Mouse (Mus musculus) hindbrain, embryonic 16.5 days (tissue): Measurements from ENCODE around the gene Npnt. TPM values are rescaled to one million over a fixed set of nuclear protein-coding genes. Genes with fewer than 3 reads are reported as not detected.

Source experiments
- ATAC-seq: fragments of 200-750 bp; cut with Nextera tagmentation; 2 replicates; pipeline ENCODE4 v1.8.0; 2017; ENCODE audit warnings: moderate TSS enrichment, moderate library complexity
- H3K27ac ChIP-seq: fragments of 300-500 bp; sonication (generic); 2 replicates; pipeline ENCODE4 v1.5.1; 2014; ENCODE audit warnings: low read depth, mild to moderate bottlenecking, control low read depth, low read length, moderate library complexity
- H3K27me3 ChIP-seq: fragments of 300-500 bp; sonication (generic); replicated peaks from 2 replicates; pipeline ENCODE4 v1.6.1; 2014; ENCODE audit warnings: low read length; ENCODE audit not compliant: control insufficient read depth, insufficient read depth
- H3K36me3 ChIP-seq: fragments of 300-500 bp; sonication (generic); 2 replicates; pipeline ENCODE4 v1.6.1; 2014; ENCODE audit warnings: mild to moderate bottlenecking, low read length, moderate library complexity, mixed read lengths; ENCODE audit not compliant: control insufficient read depth, insufficient read depth
- H3K4me1 ChIP-seq: fragments of 300-500 bp; sonication (generic); 2 replicates; pipeline ENCODE4 v1.6.1; 2014; ENCODE audit warnings: low read depth, low read length; ENCODE audit not compliant: control insufficient read depth, insufficient read depth
- H3K4me2 ChIP-seq: fragments of 300-500 bp; sonication (generic); 2 replicates; pipeline ENCODE4 v1.6.1; 2014; ENCODE audit warnings: mild to moderate bottlenecking, low read length, control low read depth, moderate library complexity
- H3K4me3 ChIP-seq: fragments of 300-500 bp; sonication (generic); 2 replicates; pipeline ENCODE4 v1.5.1; 2014; ENCODE audit warnings: mild to moderate bottlenecking, low read length, control low read depth, moderate library complexity
- H3K9ac ChIP-seq: fragments of 300-500 bp; sonication (generic); 2 replicates; pipeline ENCODE4 v1.6.1; 2014; ENCODE audit warnings: low read depth, mild to moderate bottlenecking, control low read depth, low read length, moderate library complexity
- H3K9me3 ChIP-seq: fragments of 300-500 bp; sonication (generic); 2 replicates; pipeline ENCODE4 v1.6.1; 2014; ENCODE audit warnings: mild to moderate bottlenecking, low read length, moderate library complexity; ENCODE audit not compliant: control insufficient read depth
- WGBS: fragments of 180-500 bp; shearing (Covaris S2); extraction: QIAGEN DNeasy Blood & Tissue Kit; methylation state at CpG from one replicate; pipeline ENCODE4 v1.1.7; 2014; 5-methylcytosine and 5-hydroxymethylcytosine counted together
- polyA plus RNA-seq: library from polyadenylated mRNA; unstranded; fragments of >200 nt; fragmentation: Nextera tagmentation; extraction: Ambion mirVana; gene quantifications from 2 replicates; pipeline ENCODE4 v1.2.1, GENCODE M21; 2015

The Npnt gene
- polyA plus RNA-seq, 1 experiment from 2014 or later = 23.8 TPM

DNA sequence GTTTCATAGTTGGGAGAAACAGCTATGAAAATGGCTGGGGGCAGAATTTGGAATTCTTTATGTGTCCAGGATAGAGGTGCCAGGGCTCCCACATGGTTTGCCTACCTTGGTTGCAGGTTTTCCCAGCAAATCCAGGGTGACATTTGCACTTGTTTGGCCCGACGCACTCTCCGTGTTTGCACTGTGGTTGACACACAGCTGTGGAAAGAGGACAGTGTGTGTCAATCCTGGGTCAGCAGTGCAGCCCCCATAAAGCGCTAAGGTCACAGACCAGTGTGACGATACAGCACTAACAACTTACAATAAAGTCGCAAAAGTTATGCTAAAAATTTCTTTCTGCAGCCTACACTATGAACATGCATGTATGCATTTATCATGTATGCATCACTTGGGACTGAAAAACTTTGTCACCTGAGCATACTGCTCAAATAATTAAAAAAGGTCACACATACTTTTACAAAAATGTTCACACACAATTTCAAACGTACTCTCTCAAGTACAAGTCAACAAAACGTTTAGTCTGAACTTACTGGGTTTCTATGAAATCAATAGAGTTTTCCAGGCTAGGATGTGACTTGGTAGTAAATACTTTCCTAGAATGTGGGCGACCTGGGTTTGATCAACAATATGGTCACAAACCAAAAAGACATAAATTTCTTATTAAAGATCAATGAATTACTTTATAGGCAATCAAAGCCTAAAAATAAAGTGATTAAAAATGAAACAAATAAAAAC lies 32.6 kb downstream of the Npnt start:
- no peak overlapping the region for H3K27ac ChIP-seq
- no peaks in the 10 kb centered on the region for H3K4me1 ChIP-seq
- no peak overlapping the region for H3K4me2 ChIP-seq
- no peak overlapping the region for H3K9ac ChIP-seq
- no peak overlapping the region for H3K4me3 ChIP-seq
- no peak for ATAC-seq
- no peaks in the 10 kb centered on the region for H3K27me3 ChIP-seq
- no peaks in the 10 kb centered on the region for H3K9me3 ChIP-seq
- 94% methylated on average over 9 of the region's 9 CpGs for WGBS
- no peaks in the 10 kb centered on the region for H3K36me3 ChIP-seq

DNA sequence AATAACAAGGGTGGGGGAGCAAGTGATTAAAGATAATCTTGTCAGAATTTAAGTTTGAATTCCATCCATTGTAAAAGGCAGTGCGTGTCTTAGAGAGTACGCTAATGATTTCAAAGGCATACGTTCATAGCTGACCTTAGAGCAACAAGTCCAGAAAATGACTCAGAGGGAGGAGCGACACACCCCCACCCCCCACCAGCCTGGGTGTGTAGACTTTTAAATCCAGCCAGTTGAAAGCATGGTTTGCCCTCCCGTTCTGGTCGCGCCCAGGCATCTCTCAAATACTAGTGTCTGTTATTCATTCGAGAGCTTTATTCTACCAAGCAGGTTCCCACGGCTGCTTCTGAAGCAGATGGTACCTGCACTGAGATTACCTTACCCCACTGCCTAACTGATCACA lies 34.4 kb downstream of the Npnt start:
- 82% methylated on average over 9 of the region's 9 CpGs for WGBS
- Histone ChIP-seq H3K4me3 (no peak overlapping the region), H3K27ac (no peak overlapping the region), H3K9ac (no peak overlapping the region), H3K36me3 (no peaks in the 10 kb centered on the region), H3K9me3 (no peaks in the 10 kb centered on the region), H3K4me2 (no peak overlapping the region), H3K4me1 (no peaks in the 10 kb centered on the region), H3K27me3 (no peaks in the 10 kb centered on the region)
- ATAC-seq = no peak

DNA sequence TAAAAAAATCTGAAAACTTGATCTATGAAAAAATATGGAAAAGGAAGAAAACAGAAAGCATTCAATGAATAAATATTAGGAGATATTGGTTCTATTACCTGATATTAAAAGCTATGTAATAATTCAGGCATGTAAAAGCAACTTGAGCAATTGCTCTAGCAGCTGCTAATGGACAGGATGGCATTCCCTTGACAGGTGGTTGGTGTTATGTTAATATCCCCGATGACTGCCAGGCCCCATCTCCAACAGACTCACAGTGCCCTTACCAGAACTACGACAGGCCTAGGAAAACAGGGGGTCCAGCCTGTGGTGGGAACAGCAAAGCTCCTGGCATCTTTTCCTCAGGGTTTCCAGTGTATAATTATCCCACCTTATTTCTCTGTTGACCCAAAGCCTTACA lies 37.7 kb downstream of the Npnt start:
- Histone ChIP-seq H3K9ac (no peak overlapping the region), H3K27ac (no peak overlapping the region), H3K4me3 (no peak overlapping the region), H3K36me3 (no peaks in the 10 kb centered on the region), H3K4me1 (no peaks in the 10 kb centered on the region), H3K27me3 (no peaks in the 10 kb centered on the region), H3K4me2 (no peak overlapping the region), H3K9me3 (no peaks in the 10 kb centered on the region)
- ATAC-seq = no peak
- 77% methylated on average over 2 of the region's 2 CpGs for WGBS

DNA sequence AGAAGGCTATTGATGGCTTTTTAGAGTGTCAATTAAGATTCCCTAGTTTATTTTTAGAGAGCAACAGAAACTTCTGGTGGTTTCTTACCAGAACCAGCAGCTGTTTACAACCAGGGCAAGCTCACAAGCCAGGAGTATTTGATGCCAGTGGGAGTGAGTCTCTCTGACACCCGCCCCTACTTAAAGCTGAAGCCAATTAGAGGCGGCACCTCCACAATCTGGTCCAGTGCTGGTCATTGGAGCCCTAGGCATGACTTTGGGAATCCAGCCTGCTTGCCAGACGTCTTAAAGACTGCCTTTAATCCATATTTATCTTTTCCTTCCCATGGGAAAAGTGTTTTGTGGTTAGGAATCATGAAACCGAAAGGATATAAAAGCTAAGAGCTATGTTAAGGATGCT lies 38.4 kb downstream of the Npnt start:
- Histone ChIP-seq H3K27ac (no peak overlapping the region), H3K9me3 (no peaks in the 10 kb centered on the region), H3K4me2 (no peak overlapping the region), H3K9ac (no peak overlapping the region), H3K36me3 (no peaks in the 10 kb centered on the region), H3K27me3 (no peaks in the 10 kb centered on the region), H3K4me3 (no peak overlapping the region), H3K4me1 (no peaks in the 10 kb centered on the region)
- no peak for ATAC-seq
- 57% methylated on average over 4 of the region's 4 CpGs for WGBS

DNA sequence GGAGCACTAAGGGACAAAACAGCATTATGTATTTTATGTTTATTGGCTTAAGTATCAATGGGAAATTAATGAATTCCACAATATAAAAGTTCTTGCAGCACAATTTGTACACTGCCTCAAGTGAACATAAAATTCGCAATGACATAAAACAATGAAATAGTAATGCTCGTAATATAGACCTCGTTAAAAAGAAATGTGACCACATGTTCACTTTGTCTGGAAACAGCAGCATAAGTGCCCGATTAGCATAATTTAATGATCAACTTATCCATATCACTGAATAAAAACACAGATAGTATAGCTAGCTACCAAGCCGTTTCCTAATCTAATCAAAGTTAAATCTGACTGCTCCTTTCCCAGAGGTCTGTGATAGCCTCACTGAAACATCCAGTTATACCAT lies 39.4 kb downstream of the Npnt start:
- H3K9me3 ChIP-seq = no peaks in the 10 kb centered on the region
- no peak overlapping the region for H3K27ac ChIP-seq
- H3K27me3 ChIP-seq = no peaks in the 10 kb centered on the region
- H3K36me3 ChIP-seq = no peaks in the 10 kb centered on the region
- no peak overlapping the region for H3K4me2 ChIP-seq
- H3K9ac ChIP-seq = no peak overlapping the region
- WGBS = 61% methylated on average over 5 of the region's 5 CpGs
- H3K4me3 ChIP-seq = no peak overlapping the region
- no peaks in the 10 kb centered on the region for H3K4me1 ChIP-seq
- ATAC-seq = no peak

DNA sequence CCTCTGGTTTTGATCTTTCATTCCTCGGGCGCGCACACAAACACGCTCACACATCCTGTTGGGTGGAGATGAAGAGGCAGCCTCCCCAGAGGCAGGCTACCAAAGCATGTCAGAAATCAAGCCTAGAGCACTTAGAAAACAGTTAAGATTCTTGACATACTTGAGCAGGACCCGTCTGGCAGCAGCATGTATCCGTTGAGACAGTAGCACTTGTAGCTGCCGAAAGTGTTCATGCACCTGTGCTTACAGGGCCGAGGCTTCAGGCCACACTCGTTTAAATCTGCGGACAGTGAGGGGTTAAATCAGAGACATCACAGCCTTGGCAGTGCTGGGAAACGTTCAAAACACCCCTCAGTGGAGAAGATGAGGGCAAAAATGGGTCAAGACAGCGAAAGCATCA lies 40.4 kb downstream of the Npnt start:
- no peak overlapping the region for H3K4me3 ChIP-seq
- no peak overlapping the region for H3K9ac ChIP-seq
- no peak for ATAC-seq
- no peaks in the 10 kb centered on the region for H3K27me3 ChIP-seq
- H3K9me3 ChIP-seq = no peaks in the 10 kb centered on the region
- H3K27ac ChIP-seq = no peak overlapping the region
- WGBS = 66% methylated on average over 12 of the region's 12 CpGs
- H3K4me2 ChIP-seq = no peak overlapping the region
- no peaks in the 10 kb centered on the region for H3K4me1 ChIP-seq
- H3K36me3 ChIP-seq = no peaks in the 10 kb centered on the region

DNA sequence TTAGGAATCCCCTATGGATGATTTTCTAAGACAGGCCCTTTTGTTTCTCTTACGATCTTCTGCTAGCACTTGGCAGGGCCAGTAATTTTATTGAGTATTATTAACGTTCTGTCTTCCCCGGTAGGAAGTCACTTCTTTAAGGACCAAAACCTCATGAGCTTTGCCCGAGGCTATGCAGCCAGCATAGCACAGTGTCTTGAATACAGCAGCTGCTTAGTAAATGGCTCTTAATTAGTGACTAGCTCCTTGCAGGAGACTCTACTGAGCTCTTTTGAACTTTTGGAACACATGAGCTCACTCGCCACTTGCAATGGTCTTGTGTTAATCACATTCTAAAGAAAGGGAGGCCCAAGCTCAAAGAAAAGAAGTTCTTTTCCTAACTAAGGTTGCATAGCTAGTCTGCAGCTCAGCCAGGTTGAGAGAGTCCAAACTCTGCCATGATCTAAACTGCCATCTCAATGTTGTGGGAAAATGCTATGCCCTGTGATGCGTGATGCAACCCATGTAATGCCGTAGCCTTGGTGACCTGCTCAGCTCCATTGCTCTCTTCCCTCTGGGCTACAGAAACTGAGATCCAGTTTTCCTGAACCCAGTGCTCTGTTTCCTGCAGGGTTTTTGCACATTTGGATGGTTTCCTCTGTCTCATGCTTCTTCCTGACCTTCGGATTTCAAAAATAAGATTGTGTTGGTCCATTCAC lies 42.4 kb downstream of the Npnt start:
- no peak overlapping the region for H3K9ac ChIP-seq
- no peak overlapping the region for H3K4me3 ChIP-seq
- H3K9me3 ChIP-seq = no peaks in the 10 kb centered on the region
- WGBS = 80% methylated on average over 8 of the region's 8 CpGs
- H3K4me2 ChIP-seq = no peak overlapping the region
- no peaks in the 10 kb centered on the region for H3K36me3 ChIP-seq
- H3K4me1 ChIP-seq = no peaks in the 10 kb centered on the region
- H3K27ac ChIP-seq = no peak overlapping the region
- no peak for ATAC-seq
- no peaks in the 10 kb centered on the region for H3K27me3 ChIP-seq

DNA sequence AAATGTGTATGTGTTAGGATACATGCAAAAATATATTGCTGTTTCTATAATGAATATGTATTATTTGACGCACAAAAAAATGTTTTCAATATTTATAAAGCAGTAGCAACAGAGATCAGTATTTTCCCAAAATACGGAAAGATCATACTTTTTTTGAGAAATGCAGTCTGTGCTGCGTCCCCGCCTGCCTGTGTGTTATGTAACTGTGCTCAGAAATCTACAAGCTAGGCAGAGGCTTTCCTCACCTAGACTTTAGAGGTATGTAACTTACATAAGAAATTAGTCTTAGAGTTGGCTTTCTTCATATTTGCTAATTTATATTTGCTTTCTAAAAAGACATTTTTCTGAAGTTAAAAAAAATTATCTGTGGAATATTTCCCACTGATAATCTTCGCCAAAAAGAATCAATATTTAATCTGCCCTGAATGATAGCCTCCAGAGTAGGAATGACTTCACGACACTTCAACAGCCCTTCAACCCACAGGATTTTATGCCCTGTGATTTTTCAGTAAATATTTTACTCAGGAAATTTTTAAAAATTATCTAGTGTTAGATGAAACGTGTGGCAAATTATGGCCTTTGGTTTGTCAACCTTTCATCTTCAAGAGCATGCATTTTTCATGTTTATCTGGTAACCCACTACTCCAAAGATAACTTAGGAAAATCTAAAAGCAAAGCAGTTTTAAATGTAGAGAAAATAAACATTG lies 44.7 kb downstream of the Npnt start:
- Histone ChIP-seq H3K9me3 (no peaks in the 10 kb centered on the region), H3K9ac (no peak overlapping the region), H3K4me2 (no peak overlapping the region), H3K27me3 (no peaks in the 10 kb centered on the region), H3K4me1 (no peaks in the 10 kb centered on the region), H3K27ac (no peak overlapping the region), H3K36me3 (no peaks in the 10 kb centered on the region), H3K4me3 (no peak overlapping the region)
- no peak for ATAC-seq
- 91% methylated on average over 7 of the region's 7 CpGs for WGBS

DNA sequence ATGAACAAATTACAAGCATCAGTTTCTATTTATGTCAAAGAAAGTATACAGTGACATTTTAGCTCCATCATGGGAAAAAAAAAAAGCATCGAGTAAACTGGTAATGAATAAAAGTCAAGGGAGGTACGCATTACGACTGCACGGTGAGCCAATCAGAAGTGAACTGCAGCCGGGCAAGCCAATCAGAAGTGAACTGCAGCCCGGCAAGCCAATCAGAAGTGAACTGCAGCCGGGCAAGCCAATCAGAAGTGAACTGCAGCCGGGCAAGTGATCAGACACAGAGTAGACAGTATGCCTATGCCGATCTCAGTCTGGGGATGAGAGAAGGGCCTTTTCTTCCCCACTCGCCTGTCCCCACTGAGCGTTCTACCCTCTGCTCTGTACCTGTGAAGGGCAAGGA lies 46.7 kb downstream of the Npnt start:
- Histone ChIP-seq H3K4me3 (no peak overlapping the region), H3K27ac (no peak overlapping the region), H3K4me2 (no peak overlapping the region), H3K4me1 (no peaks in the 10 kb centered on the region), H3K36me3 (no peaks in the 10 kb centered on the region), H3K27me3 (no peaks in the 10 kb centered on the region), H3K9ac (no peak overlapping the region), H3K9me3 (no peaks in the 10 kb centered on the region)
- WGBS = 97% methylated on average over 10 of the region's 11 CpGs
- ATAC-seq = no peak
